Mouse (Mus musculus) stomach, embryonic 14.5 days (tissue): ENCODE results near the gene Gabra1. TPM values are rescaled to one million over a fixed set of nuclear protein-coding genes. Genes with fewer than 3 reads are reported as not detected.
A peak's percentile ranks its signal among the peaks of the same experiment; 100 is the strongest.

ENCODE experiments used
- ATAC-seq: fragments of 200-750 bp; cut with Nextera tagmentation; 2 replicates; pipeline ENCODE4 v1.8.0; 2017; ENCODE audit warnings: low read depth, moderate TSS enrichment; ENCODE audit not compliant: insufficient number of reproducible peaks, insufficient read depth, low FRiP score
- H3K27ac ChIP-seq: fragments of 300-500 bp; sonication (generic); 2 replicates; pipeline ENCODE4 v1.5.1; 2014; ENCODE audit warnings: mild to moderate bottlenecking, low read length, moderate library complexity, mixed read lengths
- H3K27me3 ChIP-seq: fragments of 300-500 bp; sonication (generic); 2 replicates; pipeline ENCODE4 v1.6.1; 2014; ENCODE audit warnings: low read length, control low read depth, mixed read lengths; ENCODE audit not compliant: control insufficient read depth, insufficient read depth
- H3K36me3 ChIP-seq: fragments of 300-500 bp; sonication (generic); 2 replicates; pipeline ENCODE4 v1.6.1; 2014; ENCODE audit warnings: mild to moderate bottlenecking, control low read depth, low read length, moderate library complexity, mixed read lengths; ENCODE audit not compliant: control insufficient read depth, insufficient read depth
- H3K4me1 ChIP-seq: fragments of 300-500 bp; sonication (generic); 2 replicates; pipeline ENCODE4 v1.6.1; 2014; ENCODE audit warnings: low read length, control low read depth, mixed read lengths; ENCODE audit not compliant: control insufficient read depth, insufficient read depth
- H3K4me2 ChIP-seq: fragments of 300-500 bp; sonication (generic); replicated peaks from 2 replicates; pipeline ENCODE4 v1.6.1; 2014; ENCODE audit warnings: low read depth, low read length, control low read depth
- H3K4me3 ChIP-seq: fragments of 300-500 bp; sonication (generic); 2 replicates; pipeline ENCODE4 v1.5.1; 2014; ENCODE audit warnings: low read depth, low read length, control low read depth
- H3K9ac ChIP-seq: fragments of 300-500 bp; sonication (generic); replicated peaks from 2 replicates; pipeline ENCODE4 v1.6.1; 2014; ENCODE audit warnings: low read depth, mild to moderate bottlenecking, control low read depth, low read length, moderate library complexity, mixed read lengths
- H3K9me3 ChIP-seq: fragments of 300-500 bp; sonication (generic); 2 replicates; pipeline ENCODE4 v1.6.1; 2016; ENCODE audit warnings: low read depth, low read length, control low read depth; ENCODE audit not compliant: control insufficient read depth
- WGBS: fragments of 180-500 bp; shearing (Covaris S2); extraction: QIAGEN DNeasy Blood & Tissue Kit; methylation state at CpG from one replicate; pipeline ENCODE4 v1.1.7; 2014; 5-methylcytosine and 5-hydroxymethylcytosine counted together
- polyA plus RNA-seq: library from polyadenylated mRNA; unstranded; fragments of >200 nt; fragmentation: Nextera tagmentation; extraction: Ambion mirVana; gene quantifications from 2 replicates; pipeline ENCODE4 v1.2.1, GENCODE M21; 2014

The Gabra1 gene
- 6.6 and 7.6 TPM in 2 replicates for polyA plus RNA-seq

DNA sequence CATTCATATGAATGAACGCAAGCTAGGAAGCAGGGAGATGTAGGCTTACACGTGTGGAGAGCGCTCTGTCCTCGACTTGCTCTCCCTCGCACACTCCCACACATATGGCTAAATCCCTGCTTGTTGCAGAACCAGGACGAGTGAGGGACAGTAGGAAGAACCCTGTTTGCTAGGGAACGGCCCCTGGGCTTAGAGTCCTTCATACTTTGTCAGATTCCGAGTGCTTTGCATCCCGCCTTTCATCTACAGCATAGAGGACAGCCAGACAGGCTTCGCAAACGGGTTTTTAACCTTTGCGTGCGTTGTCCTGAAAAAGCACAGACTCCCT, at the start of gene Gabra1:
Gene Gabra1 (minus strand): TSS at position 106 of the 328 bp plus-strand sequence.
- Histone ChIP-seq H3K4me1 (no peaks in the 10 kb centered on the region), H3K9ac (peak within 1 kb of the TSS; percentile 46), H3K27me3 (no peaks in the 10 kb centered on the region), H3K36me3 (no peaks in the 10 kb centered on the region), H3K27ac (no peak within 1 kb of the TSS), H3K9me3 (no peaks in the 10 kb centered on the region), H3K4me3 (peak within 1 kb of the TSS; percentile 52), H3K4me2 (peak within 1 kb of the TSS; percentile 81)
- 1% methylated on average over 13 of the region's 13 CpGs for WGBS
- peak; percentile 77; the same call in 1 of the 2 replicates for ATAC-seq

GRCm38 (mm10) chr11:42181973-42182824, 531 bp downstream of the Gabra1 start:
- peak overlapping the region; percentile 81 for H3K4me2 ChIP-seq
- H3K27me3 ChIP-seq, result no peaks in the 10 kb centered on the region
- peak overlapping the region; percentile 52 for H3K4me3 ChIP-seq
- H3K4me1 ChIP-seq, result no peaks in the 10 kb centered on the region
- no peaks in the 10 kb centered on the region for H3K9me3 ChIP-seq
- no peaks in the 10 kb centered on the region for H3K36me3 ChIP-seq
- H3K27ac ChIP-seq, result no peak overlapping the region
- peak overlapping the region; percentile 46 for H3K9ac ChIP-seq
- WGBS, result under 1% methylated on average over 35 of the region's 35 CpGs
- peak; percentile 83; the same call in 1 of the 2 replicates for ATAC-seq

DNA sequence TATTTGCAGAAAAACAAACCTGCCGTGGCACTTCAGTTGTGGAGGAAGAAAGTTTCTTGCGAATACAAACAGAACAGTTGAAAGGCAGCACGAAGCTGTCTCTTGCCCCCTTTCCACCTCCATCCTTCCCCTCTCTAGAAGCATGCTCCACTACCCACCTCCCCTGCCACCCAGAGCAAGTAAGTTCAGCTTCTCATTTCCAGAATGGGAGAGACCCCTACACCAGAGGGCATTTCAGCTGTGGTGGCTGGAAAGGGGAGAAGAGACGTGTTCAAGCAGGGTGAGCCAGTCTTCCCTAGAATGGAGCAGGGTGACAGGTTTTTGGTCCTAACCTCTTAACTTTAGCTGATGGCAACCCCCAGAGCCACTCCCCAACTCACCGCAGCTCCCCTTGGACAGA, 1.3 kb downstream of the Gabra1 start:
- ATAC-seq, result no peak
- WGBS, result 20% methylated on average over 5 of the region's 5 CpGs
- Histone ChIP-seq H3K4me2 (peak overlapping the region; percentile 81), H3K9ac (no peak overlapping the region), H3K4me1 (no peaks in the 10 kb centered on the region), H3K27ac (no peak overlapping the region), H3K4me3 (peak overlapping the region; percentile 52), H3K36me3 (no peaks in the 10 kb centered on the region), H3K9me3 (no peaks in the 10 kb centered on the region), H3K27me3 (no peaks in the 10 kb centered on the region)

- Histone ChIP-seq H3K27ac (no peak overlapping the region), H3K4me2 (no peak overlapping the region), H3K9me3 (no peaks in the 10 kb centered on the region), H3K4me1 (no peaks in the 10 kb centered on the region), H3K27me3 (no peaks in the 10 kb centered on the region), H3K4me3 (no peak overlapping the region), H3K36me3 (no peaks in the 10 kb centered on the region), H3K9ac (no peak overlapping the region)
- 80% methylated on average over 5 of the region's 5 CpGs for WGBS
- no peak for ATAC-seq
Observed at GRCm38 (mm10) chr11:42179535-42179934, 3.2 kb downstream of the Gabra1 start.

GRCm38 (mm10) chr11:42178296-42178695, 4.4 kb downstream of the Gabra1 start:
- H3K4me3 ChIP-seq, result no peak overlapping the region
- H3K4me1 ChIP-seq, result no peaks in the 10 kb centered on the region
- no peak overlapping the region for H3K27ac ChIP-seq
- 87% methylated on average over 2 of the region's 2 CpGs for WGBS
- ATAC-seq, result no peak
- H3K9me3 ChIP-seq, result no peaks in the 10 kb centered on the region
- H3K27me3 ChIP-seq, result no peaks in the 10 kb centered on the region
- no peak overlapping the region for H3K4me2 ChIP-seq
- no peak overlapping the region for H3K9ac ChIP-seq
- no peaks in the 10 kb centered on the region for H3K36me3 ChIP-seq

DNA sequence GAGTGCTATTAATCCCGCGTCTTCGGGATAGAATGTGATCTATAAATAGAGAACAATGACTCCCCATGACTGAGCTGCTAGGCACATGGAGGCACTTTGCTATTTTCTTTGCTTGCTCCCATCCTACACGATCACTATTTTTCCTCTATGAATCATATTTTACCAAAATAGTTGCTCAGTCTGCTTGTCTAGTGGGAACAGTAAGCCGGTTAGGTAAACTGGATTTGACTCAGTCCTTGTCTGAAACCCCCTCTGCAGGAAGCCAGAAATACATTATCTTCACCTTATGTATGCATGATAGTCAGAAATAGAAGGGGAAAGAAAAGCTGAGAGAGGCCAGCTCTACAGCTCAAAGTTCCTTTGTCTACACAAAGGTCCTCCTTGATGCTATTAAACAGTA, 31.3 kb downstream of the Gabra1 start:
- H3K36me3 ChIP-seq, result no peaks in the 10 kb centered on the region
- no peaks in the 10 kb centered on the region for H3K4me1 ChIP-seq
- no peak for ATAC-seq
- H3K4me2 ChIP-seq, result no peak overlapping the region
- no peak overlapping the region for H3K9ac ChIP-seq
- no peak overlapping the region for H3K27ac ChIP-seq
- H3K4me3 ChIP-seq, result no peak overlapping the region
- H3K27me3 ChIP-seq, result no peaks in the 10 kb centered on the region
- WGBS, result 88% methylated on average over 5 of the region's 5 CpGs
- H3K9me3 ChIP-seq, result no peaks in the 10 kb centered on the region

DNA sequence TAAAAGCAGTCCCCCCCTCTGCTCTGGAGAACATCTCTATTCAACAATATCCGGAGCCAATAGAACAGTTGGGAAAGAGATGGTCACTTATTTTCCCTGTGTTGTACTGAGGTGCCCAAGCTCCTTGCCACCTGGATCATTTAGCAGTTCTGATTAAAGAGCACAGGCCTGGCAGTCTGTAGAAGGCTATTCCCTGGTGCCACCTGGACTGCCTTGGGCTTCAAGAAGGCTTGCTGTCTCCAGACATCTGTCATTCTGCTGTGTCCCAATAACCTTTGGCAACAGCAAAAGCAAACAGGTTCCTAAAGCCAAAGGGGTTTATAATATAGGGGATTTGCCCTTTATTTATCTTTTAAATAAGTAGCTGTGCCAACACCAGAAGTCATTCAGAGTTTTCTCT, 65.8 kb downstream of the Gabra1 start:
- no peaks in the 10 kb centered on the region for H3K27me3 ChIP-seq
- WGBS, result 93% methylated on average over 1 of the region's 1 CpGs

DNA sequence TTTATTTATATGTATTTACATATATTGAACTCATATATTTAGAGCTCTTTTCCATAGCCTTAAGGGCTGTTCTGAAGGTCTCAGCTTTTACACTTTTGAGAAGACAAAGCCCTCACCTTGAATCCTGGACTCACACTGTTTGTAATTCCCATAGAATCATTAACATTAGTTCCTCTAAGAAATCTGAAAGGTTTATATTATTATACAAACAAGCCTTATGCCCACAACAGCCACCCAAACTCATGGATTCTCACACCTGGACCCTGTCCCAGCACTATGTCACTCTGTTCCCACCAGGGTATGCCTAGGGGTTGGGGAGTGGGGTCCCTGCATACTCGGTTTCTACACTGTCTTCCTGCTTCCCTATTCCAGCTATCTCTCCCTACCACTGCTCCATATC, 72.7 kb downstream of the Gabra1 start:
- H3K4me2 ChIP-seq, result no peak overlapping the region
- no peak overlapping the region for H3K4me3 ChIP-seq
- no peaks in the 10 kb centered on the region for H3K4me1 ChIP-seq
- no peak for ATAC-seq
- H3K9ac ChIP-seq, result no peak overlapping the region
- no peaks in the 10 kb centered on the region for H3K9me3 ChIP-seq
- no peaks in the 10 kb centered on the region for H3K27me3 ChIP-seq
- no peak overlapping the region for H3K27ac ChIP-seq
- WGBS, result 48% methylated on average over 1 of the region's 1 CpGs
- H3K36me3 ChIP-seq, result no peaks in the 10 kb centered on the region

More for the DNA sequence above, 65.8 kb downstream of the Gabra1 start:
- Histone ChIP-seq H3K4me1 (no peaks in the 10 kb centered on the region), H3K9me3 (no peaks in the 10 kb centered on the region), H3K4me3 (no peak overlapping the region), H3K27ac (no peak overlapping the region), H3K36me3 (no peaks in the 10 kb centered on the region), H3K9ac (no peak overlapping the region), H3K4me2 (no peak overlapping the region)
- ATAC-seq, result no peak

DNA sequence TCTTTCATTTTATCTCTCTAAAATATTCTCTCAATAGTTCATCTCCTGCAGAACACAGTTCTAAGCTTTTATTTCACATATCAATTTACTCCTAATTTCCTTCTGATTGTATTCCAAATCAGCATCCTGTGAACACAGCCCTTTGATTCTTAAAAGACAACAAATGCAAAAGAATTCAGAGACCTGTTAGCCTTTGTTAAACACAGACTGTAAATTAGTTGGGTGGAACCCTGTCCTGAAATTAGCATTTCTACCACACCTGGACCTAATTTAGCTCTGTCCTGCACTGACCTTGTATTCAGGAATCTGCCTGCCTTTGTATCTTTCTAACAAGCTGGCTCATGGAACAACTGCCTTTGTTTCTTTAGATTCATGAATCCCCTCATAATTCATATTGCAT, 73.1 kb downstream of the Gabra1 start:
- H3K9ac ChIP-seq, result no peak overlapping the region
- no peak overlapping the region for H3K4me2 ChIP-seq
- H3K27me3 ChIP-seq, result no peaks in the 10 kb centered on the region
- no peaks in the 10 kb centered on the region for H3K36me3 ChIP-seq
- H3K27ac ChIP-seq, result no peak overlapping the region
- no peak for ATAC-seq
- no peaks in the 10 kb centered on the region for H3K9me3 ChIP-seq
- no peaks in the 10 kb centered on the region for H3K4me1 ChIP-seq
- no peak overlapping the region for H3K4me3 ChIP-seq
